Mouse (Mus musculus) adrenal gland, adult 18-20 months (tissue): ENCODE measurements around the gene Tecpr2. TPM values are rescaled to one million over a fixed set of nuclear protein-coding genes. Genes with fewer than 3 reads are reported as not detected.

Experiments used
- DNase-seq, 2 experiments: peaks; one replicate each; pipeline ENCODE4 v3.0.0; 2021 to 2022; ENCODE audit warnings: low spot score in 2 of 2
- total RNA-seq, 2 experiments: library from RNA; stranded (reverse); gene quantifications; 1 replicate in 1 of 2; 2 replicates in 1 of 2; pipeline ENCODE4 v1.2.3; 2021

The Tecpr2 gene
- total RNA-seq, 2 experiments from 2014 or later = 8.1 to 11.2 TPM

DNA sequence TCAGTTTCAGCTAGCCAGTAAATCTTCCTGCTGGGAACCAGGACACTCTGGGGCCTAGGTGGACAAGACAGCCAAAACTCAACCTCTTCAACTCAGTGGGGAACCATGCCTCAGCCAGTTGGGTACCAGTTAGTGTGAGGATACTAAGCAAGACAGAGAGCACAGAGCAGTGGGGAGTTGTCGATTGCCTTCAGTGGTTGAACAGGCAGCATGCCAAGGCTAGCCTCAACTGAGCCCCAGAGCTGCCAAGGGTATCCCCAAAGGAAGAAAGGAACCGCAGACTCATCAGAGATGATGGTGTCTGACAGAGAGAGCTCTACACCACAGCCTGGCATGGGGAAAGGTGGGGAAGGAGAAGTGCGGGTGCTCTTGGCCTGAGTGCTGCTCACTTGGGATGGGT is 51.8 kb downstream of the Tecpr2 start:
- DNase-seq = no peak

DNA sequence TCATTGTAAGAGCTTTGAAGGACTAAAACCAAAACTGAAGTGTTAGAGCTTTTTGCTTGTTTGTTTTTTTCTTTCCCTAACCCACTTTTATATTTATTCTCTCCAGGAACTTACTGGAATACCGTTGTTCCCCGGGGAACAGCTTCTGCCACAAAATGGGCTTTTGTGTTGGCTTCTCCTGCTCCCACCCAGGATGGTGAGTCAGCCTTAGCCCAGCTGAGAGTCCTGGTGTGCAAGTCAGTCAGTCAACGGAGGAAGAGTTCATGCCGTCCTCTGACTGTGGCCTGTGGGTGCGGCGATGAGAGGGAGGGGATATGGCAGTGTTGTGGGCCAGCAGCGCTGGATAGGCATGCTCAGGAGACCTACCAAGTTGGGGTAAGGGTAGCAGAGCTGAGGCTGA is 57.2 kb downstream of the Tecpr2 start:
- DNase-seq = no peak

DNA sequence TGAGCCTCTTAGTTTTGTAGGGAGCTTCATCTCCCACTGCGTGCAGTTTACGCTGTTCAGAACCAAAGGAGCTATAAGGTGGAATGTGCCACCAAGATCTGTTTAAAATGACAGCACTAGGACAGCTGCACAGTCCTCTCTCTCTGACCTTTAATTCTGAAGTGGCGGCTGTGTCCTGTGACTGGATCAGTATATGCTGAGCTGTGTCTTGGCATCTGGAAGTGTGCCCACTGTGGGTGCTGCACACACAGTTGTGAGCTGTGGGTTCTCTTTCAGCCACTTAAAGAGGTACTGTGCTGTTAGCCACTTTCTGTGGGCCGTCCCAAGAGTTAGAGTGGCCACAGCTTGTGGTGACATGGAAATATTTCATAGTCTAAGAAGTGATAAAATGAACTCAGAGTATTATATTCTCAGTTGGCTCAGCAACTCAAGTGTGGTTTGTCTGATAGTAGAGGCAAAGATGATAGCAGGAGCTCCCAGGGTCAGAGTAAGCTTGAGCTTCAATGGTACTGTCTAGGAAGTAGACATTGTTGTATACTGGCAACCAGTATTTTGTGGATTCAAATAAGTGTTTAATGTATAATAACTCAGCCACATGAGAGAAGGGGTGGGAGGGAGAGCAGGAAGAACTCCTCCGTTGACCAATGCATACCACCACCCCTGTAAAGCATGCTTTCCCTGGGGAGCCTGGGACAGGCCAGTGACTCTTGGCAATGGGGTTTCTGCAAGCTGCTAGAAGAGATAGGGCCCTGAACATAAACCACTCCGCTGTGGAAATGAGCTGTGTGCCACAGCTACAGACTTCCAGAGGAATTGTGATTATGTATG is 59.2 kb downstream of the Tecpr2 start:
- no peak for DNase-seq

DNA sequence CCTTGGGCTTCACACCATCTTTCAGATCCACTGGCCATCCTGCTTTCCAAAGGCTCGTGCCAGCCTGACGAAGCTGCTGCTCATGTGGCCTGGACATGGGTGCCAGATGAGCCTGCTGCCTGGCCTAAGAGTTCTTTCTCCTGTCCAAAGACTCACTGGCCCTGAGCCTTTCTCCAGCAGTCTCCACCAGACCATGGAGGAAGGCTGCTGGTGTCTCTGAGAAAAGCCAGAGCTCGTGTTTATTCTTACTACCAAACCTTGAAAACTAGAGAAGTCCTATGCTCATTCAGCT is 59.8 kb downstream of the Tecpr2 start:
- no peak for DNase-seq

DNA sequence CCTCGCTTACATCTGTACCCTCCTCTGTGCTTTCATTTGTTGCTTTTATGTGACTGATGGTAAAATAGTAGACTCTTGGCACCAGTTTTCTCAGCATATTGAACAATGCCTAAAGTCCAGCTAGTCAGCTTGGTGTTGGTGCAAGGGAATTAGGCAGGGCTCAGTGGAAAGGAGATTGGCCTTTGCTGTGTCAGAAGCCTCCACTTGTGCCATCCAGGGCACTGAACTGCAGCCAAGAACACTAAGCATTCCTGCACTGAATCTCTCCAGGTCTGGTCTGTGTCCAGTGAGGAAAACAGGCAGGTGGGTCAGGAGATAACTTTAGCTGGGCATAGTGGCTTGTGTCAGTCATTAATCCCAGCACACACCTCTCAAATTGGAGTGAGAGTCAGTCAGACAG is 60.3 kb downstream of the Tecpr2 start:
- DNase-seq = no peak

DNA sequence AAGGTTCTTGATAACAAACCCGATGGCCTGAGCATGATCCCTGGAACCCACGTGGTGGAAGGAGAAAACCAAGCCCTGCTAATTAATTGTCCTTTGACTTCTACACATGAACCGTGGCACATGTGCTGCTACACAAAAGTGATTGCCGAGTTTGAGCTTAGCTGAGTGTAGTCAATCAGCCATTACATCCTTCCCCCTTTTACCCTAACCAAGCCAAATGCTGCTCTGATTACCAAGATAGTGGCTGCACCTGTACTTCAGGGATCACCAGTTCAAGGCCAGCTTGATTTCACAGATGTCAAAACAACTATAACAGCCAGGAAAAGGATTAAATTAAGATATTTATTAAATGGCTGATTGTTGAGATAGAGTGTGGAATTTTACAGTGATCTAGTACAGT is 61.1 kb downstream of the Tecpr2 start:
- no peak for DNase-seq

DNA sequence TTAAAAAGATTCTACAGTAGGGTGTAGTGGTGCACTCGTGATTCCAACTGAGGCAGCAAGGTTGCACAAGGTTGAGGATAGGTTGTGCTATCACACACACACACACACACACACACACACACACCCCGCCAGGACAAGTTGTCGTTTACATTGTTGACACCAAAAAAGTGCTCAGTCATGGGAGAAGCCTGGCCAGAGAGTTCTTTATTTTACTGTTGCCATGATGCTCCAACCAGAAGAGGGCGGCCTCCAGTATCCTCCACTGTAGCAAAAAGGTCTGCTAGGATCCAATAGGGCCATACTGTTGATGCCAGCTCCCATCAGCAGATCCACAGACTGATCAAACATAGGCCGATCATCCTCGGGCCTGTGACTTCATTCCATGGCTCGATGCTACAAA is 62.2 kb downstream of the Tecpr2 start:
- DNase-seq = no peak

DNA sequence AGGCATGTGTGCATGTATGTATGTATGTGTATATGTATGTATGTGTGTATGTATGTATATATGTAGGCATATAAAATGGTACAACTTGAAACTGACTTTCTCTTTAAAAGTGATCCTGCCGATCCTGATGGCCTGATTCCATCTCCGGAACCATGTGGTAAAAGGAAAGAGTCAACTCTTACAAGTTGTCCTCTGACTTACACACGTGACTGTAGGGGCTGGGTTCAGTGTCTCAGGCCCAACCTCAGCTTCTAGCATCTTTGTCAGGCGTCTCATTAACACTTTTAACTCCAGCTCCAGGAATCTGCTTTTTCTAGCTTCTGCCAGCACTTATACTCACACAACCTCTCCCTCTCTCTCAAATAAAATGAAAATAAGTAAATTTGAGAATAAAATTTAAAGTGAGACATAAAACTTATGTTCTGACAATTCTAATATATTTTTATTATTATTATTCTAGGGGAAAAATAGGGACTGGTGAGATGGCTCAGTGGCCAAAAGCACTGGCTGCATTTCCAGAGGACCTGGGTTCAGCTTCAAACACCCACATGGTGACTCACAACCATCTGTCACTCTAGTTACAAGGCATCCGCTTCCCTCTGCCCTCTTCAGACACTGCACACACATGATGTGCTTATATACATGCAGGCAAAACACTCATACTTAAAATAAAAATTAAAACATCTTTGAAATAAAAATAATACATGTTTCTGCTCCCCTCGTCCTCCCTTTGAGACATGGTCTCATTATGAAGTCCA is 63.7 kb downstream of the Tecpr2 start:
- no peak for DNase-seq

DNA sequence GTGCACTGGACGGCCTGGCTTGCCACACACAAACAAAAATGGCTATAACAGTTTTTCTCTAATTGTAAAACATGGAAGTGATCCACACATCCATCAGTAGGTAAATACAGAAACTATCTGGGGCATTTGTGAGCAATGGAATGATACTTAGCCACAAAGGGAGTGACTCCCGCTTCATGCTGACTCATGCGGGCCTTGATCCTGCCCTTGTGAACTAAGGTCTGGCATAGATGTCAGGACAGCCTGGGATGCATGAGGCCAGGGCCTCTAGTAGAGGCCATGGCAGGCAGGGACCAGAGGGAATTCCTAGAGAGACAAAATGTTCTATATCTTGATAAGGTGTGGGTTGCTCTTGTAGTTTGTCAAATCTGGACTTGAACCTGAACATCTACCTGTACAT is 64.4 kb downstream of the Tecpr2 start:
- peak in 1 of 2 experiments; percentile 37 for DNase-seq

DNA sequence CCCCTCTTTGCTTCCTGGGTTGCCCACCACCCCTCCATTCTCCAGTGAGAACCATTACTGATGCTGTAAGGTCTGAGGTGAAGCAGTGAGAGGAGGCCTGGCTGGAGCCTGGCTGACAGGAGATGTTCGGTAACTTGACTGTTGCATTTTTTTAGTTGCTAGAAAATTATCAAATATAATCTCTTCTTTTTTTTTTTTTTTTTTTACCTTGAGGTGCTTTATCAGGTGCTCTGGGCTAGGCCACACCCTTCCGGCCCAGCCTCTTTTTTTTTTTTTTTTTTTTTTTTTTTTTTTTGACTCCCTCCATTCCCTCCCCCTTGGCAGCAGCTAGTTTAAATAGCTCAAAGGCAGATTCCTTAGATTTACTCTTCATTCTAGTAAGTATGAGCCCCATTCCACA is 64.8 kb downstream of the Tecpr2 start:
- no peak for DNase-seq

DNA sequence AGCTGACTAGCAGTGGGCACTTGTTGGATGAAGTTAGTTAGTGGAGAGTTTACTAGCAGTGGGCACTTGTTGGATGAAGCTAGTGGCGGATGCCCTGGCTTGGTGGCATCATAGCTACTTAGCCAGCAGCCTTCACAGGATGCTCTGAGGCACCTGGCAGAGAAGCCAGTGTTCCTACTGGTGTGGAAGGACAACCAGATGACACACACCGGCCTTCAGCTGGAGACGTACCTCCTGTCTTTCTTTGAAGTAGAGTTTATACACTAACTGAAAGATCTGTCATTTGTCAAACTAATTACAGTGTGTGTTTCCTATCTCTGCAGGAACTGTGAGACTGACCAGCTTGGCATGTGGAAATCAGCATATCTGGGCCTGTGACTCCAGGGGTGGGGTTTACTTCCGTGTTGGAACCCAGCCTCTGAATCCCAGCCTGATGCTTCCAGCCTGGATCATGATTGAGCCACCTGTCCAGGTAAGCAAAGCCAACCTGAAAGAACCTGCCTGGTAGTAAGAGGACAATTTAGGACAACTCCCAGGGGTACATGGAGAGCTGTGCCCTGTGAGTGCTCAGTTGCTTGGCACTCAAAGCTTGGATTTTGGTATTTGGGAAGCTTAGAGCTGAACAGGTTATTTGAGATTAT is 65.4 kb downstream of the Tecpr2 start:
- no peak for DNase-seq

DNA sequence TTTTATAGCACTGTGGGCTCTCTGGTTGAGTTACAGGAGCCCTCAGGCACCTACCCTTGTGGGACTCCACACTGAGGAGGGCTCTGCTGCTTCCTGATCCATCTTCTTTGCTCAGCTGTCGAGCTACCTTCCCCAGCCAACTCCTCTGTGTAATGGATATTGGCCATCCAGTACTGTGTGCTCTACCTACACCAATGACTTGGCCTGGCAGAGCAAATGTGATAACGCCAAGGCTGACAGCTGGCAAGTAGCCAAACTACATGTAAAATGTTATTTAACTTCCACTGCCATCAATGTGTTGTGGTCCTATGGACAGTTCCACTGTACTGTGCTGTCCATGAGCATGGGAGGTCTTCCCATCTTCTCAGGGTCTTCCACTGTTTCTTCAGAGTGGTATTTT is 72.9 kb downstream of the Tecpr2 start:
- no peak for DNase-seq

DNA sequence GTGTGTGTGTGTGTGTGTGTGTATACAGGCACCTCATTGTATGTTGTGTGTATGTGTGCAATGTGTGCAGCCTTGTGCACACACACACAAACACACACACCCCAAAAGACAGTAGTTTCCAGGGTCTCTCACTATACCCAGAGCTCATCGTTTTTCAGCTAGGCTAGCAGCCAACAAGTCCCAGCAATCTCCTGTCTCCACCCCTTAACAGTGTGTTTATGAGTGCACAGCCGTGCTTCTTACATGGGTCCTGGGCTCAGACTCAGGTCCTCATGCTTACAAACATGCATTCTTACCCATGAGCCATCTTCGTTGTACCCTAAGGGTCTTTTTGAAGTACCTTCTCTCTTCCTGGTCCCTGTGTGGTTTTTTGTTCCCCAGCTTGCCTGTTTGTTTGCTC is 76.4 kb downstream of the Tecpr2 start:
- no peak for DNase-seq

DNA sequence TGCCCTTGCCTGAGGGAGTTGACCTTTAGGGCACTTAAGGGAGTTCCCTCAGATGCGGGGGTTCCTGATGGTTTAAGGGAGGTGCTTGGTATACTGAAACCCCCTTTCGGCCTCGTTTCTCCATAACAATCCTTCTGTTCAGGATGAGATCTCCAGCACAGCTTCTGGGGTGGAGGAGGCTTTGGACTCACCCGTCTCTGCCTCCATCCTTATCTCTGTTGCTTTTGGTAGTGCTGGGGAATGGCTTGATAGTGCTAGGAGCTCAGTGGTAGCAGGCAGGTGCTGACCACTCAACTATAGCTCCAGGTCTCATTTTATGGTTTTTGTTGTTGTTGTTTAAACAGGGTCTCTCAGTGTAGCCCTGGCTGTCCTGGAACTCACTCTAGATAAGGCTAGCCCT is 77.0 kb downstream of the Tecpr2 start:
- no peak for DNase-seq

DNA sequence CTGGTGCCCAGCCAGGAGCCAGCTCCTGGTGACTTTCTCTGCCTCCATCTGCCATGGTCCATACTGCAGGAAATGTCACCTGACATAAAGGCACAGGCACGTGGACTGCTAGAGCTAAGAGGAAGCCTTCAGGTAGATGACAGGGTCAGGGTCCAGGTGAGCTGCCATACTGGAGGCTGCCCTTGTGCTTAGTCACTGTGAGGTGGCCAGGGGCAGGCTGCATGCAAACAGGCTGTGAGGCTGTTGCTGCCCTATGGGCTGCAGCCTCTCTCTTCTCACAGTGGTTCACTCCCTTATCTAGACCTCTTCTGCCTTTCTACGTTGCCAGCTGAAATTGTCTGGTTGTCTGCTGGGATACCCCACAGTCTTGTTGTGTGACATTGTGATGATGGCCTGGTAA is 78.1 kb downstream of the Tecpr2 start:
- DNase-seq = no peak

DNA sequence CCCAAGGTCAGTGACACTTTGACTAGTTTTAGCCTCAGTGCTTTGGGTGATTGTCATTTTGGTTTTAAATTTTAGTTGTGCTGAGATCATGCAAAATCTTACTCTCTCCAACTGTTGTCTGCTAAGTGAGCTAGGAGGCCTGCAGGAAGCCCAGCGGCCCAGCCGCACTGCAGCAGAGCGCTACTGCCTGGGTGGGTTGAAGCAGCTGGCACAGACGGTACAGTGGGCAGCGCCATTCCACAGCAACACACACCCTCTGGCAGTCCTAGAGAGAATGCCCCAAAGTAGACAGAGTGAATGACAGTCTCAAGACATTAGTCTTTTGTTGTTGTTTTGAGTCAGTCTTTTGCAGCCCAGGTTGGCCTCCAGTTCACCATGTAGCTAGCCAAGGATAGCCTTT is 81.3 kb downstream of the Tecpr2 start:
- no peak for DNase-seq

DNA sequence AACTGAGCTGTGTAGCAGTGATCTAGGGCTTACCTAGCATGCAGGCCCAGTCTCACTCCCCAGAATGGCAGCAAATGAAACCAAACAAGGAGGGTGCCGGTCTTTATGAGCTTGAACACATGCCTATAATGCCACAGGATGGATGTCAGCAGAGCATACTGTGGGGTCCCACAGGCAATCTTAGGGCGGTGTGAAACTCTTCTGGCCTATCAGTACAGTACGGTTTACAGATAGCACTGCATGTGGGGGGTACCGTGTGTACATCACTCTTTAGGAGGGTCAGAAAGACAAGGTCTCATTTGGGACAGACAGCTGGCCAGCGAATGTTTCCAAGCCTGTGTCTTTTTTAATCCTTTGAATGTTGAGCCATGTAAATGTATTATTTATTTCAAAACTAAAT is 82.9 kb downstream of the Tecpr2 start:
- DNase-seq = no peak

DNA sequence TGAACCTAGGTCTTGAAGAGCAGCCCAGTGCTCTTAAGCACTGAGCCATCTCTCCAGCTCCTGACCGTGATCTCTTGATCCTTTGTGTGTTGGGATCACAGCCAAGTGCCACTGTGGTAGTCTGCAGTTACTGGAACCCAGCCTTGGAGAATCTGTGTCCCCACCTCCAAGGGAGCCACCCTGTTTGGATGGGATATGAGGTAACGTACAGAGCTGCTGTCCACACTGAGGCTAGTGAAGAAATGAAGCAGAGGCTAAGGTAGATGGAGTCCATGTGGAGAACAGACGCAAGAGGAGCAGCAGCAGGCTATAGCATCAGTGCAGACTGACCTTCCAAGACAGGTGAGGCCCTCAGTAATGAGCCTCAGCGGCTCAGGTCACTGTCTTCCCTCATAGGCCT is 84.8 kb downstream of the Tecpr2 start:
- no peak for DNase-seq

DNA sequence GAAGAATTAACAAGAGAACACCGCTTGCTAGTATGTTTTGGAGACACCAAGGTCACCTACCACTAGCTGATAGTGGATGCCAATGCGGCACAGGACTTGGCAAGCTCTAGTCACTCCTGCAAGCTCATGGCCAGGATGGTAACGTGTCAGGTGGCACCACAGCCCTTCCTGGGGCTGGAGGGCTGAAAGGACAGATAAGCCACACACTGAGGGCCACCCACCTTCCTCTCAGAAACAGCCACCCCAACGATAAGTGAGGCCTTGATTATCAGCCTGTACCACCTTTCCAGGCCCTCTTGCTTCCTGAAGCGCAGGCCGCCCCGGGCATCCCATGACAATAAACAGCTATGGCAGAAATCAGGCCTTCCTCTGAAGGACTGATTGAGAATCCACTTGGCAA is 85.2 kb downstream of the Tecpr2 start:
- DNase-seq = no peak

DNA sequence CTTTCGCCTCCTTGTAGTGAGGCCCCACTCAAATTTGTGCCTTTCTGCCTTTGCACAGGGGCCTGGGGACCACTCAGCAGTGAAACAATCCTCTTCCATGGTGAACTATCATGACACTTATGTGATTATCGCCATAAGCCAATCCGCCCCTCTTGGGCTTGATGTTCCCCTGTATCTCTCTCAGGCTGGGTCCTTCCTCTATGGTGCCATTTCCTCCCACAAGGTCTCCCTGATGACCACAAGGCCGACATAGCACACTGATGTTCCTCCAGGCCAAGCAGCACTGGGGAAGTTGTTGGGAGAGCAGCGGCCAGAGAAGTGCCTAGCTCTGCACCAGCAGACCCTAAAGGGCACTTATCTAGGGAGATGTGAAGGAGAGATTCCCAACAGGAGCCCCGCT is 85.7 kb downstream of the Tecpr2 start:
- DNase-seq = no peak

DNA sequence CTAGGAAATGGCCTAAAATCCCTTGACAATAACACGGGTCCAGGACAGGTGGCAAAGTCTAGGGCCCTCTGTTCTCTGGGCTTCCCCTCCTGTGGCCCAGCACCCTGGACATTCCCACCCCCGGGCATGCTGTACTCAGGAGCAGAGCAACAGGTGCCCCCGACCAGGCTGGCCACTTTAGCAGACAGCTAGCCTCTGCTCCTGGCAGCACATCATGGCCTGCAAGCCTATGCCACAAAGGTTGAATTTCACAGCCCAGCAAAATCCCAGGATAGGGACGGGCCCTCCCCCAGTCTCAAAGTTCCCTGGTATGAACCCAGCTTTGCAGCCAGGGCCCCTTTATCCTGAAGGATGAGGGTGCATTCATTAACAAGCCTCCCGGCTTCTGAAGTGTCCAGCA is 86.3 kb downstream of the Tecpr2 start:
- DNase-seq = no peak

DNA sequence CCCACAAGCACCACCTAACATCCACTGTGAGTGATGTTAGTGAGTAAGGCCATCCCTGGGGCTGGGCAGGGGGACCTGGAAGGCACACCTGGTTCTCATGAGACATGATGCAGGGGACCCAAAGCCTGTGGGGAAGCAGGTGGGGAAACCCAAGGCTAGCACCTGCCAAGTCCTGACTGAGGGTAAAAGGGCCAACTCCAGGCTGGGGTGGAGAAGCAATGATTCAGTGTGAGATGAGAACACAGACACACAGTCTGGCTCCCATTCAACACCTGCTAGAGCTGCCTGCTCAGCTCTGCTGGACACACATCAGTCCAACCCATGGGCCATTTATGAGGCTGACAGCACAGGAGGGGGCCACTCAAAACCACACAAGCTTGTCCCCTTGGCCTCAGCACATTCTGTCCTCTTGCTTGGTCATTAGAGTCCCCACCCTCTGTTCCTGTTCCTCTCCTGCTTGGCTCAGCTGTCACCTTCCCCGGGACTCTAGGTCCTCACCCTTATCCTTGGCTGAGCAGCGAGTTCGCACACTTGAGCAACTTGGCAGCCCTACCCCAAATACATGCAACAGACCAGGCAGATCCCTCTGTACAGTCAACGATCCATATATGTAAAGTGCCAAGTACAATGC is 86.9 kb downstream of the Tecpr2 start:
- DNase-seq = no peak
